Mouse (Mus musculus) lung, embryonic 14.5 days (tissue): ENCODE measurements at regions not wholly inside any gene's neighbourhood (a gene's known extent, or its start where the extent isn't known, plus 50 kb on each side); places are given as distances from the start of the nearest gene placed in this dataset.

Source experiments
- ATAC-seq: fragments of 200-750 bp; cut with Nextera tagmentation; 2 replicates; pipeline ENCODE4 v1.8.0; 2017; ENCODE audit warnings: mild to moderate bottlenecking, moderate TSS enrichment, moderate library complexity; ENCODE audit not compliant: insufficient read depth
- DNase-seq: peaks from one replicate; pipeline ENCODE4 v3.0.0-alpha.2; 2015
- H3K27ac ChIP-seq: fragments of 300-500 bp; sonication (generic); 2 replicates; pipeline ENCODE4 v1.5.1; 2014; ENCODE audit warnings: low read depth, mild to moderate bottlenecking, moderate library complexity
- H3K27me3 ChIP-seq: fragments of 300-500 bp; sonication (generic); 2 replicates; pipeline ENCODE4 v1.6.1; 2014; ENCODE audit warnings: low read length, control low read depth; ENCODE audit not compliant: insufficient read depth
- H3K36me3 ChIP-seq: fragments of 300-500 bp; sonication (generic); 2 replicates; pipeline ENCODE4 v1.6.1; 2014; ENCODE audit warnings: control low read depth; ENCODE audit not compliant: insufficient read depth
- H3K4me1 ChIP-seq: fragments of 300-500 bp; sonication (generic); 2 replicates; pipeline ENCODE4 v1.6.1; 2014; ENCODE audit warnings: antibody characterized with exemption, control low read depth; ENCODE audit not compliant: insufficient read depth
- H3K4me2 ChIP-seq: fragments of 300-500 bp; sonication (generic); 2 replicates; pipeline ENCODE4 v1.6.1; 2014; ENCODE audit warnings: mild to moderate bottlenecking
- H3K4me3 ChIP-seq: fragments of 300-500 bp; sonication (generic); 2 replicates; pipeline ENCODE4 v1.5.1; 2014; ENCODE audit warnings: low read depth, low read length
- H3K9ac ChIP-seq: fragments of 300-500 bp; sonication (generic); 2 replicates; pipeline ENCODE4 v1.6.1; 2014
- H3K9me3 ChIP-seq: fragments of 300-500 bp; sonication (generic); 2 replicates; pipeline ENCODE4 v1.6.1; 2016; ENCODE audit warnings: low read depth, low read length, control low read depth
- CTCF ChIP-seq: IDR thresholded peaks from 2 replicates; pipeline ENCODE4 v1.5.1; 2016; ENCODE audit warnings: antibody characterized with exemption, low read depth
- WGBS: fragments of 180-500 bp; shearing (Covaris S2); extraction: QIAGEN DNeasy Blood & Tissue Kit; methylation state at CpG from one replicate; pipeline ENCODE4 v1.1.7; 2014; 5-methylcytosine and 5-hydroxymethylcytosine counted together

DNA sequence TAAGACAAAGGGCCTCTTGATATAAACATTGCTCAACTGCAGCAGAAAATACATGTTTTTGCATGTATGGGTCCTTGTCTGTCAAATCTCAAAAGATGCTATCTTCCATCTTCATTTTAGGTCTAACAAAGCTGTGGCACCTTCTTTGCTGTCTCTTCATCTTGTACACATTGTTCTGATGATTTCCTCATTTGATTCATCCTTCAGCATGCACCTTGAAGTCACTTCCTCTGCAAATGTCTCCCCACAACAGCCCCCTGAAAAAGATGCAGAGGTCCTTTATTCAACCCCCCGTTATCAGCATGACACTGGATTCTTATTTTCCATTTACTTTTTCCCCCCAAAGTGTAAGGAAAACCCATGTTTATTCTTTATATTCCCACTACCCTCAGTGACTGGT lies 290.5 kb upstream of the Kcnh8 start:
- no peaks in the 10 kb centered on the region for H3K27me3 ChIP-seq
- 92% methylated on average over 1 of the region's 1 CpGs for WGBS
- DNase-seq (no peak), ATAC-seq (no peak)
- H3K27ac ChIP-seq: no peak overlapping the region
- no peak overlapping the region for H3K9ac ChIP-seq
- H3K4me1 ChIP-seq: no peaks in the 10 kb centered on the region
- no peak overlapping the region for H3K4me3 ChIP-seq
- TF ChIP-seq CTCF: no peak
- H3K9me3 ChIP-seq: no peaks in the 10 kb centered on the region
- H3K4me2 ChIP-seq: no peak overlapping the region
- H3K36me3 ChIP-seq: no peaks in the 10 kb centered on the region

DNA sequence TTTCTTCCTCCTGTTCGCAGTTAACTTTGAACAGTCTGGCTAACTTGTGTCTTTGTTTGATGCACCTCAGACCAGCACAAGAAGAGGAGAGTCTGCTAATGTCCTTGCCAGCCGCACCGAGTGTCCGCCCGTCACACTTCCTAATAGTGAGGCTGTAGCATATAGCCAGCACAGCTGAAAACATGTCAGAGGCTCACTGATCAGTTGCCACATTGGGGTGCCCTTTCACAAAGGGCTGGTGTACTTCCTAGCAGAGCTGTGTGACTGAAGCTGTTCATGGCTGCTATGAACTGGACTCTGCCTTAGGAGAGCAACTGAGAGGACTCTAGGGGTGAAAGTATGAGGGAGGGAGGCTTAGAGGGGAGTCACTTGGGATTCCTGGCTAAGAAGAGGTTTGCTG lies 293.7 kb upstream of the Kcnh8 start:
- no peak overlapping the region for H3K4me3 ChIP-seq
- no peak for DNase-seq

DNA sequence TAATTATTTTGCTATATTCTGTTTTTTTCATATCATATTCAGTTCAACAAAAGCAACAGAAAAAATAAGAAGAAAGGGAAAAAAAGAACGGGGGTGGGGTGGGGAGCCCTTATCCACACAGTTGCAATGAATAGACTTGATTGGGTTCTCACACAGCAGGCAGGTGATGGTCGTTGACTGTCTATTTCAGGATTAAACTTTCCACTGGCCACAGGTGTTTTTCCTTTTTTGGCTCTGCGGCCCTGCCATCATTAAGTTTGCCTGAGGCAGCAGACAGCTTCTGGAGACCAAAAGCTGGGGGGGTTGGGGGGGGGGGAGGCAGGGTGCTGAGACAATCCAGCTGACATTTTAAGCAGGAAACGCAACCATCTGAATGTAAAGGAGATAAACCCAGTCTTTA lies 298.4 kb upstream of the Kcnh8 start:
- 62% methylated on average over 4 of the region's 4 CpGs for WGBS
- no peak for TF ChIP-seq CTCF
- no peak for ATAC-seq

More for the DNA sequence above, 293.7 kb upstream of the Kcnh8 start:
- Histone ChIP-seq H3K9ac (no peak overlapping the region), H3K9me3 (no peaks in the 10 kb centered on the region), H3K27me3 (no peaks in the 10 kb centered on the region), H3K36me3 (no peaks in the 10 kb centered on the region), H3K27ac (no peak overlapping the region), H3K4me2 (no peak overlapping the region), H3K4me1 (no peaks in the 10 kb centered on the region)
- 90% methylated on average over 5 of the region's 5 CpGs for WGBS
- ATAC-seq: no peak
- no peak for TF ChIP-seq CTCF

DNA sequence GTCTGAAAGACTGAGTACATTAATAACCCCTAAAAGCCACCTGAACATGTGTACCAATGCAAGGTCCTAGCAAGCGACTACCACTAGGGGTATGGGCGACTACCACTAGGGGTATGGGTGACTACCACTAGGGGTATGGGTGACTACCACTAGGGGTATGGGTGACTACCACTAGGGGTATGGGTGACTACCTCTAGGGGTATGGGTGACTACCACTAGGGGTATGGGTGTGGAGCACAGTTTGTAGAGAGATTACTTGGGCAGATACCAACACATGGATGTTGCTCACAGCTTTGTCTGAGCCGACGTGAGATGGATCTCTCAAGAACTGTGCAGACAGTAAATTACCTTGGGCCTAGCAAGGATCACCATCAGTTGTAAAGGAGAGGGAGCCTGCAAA lies 299.2 kb upstream of the Kcnh8 start:
- no peak overlapping the region for H3K27ac ChIP-seq
- WGBS: 87% methylated on average over 4 of the region's 4 CpGs

More for the DNA sequence above, 298.4 kb upstream of the Kcnh8 start:
- Histone ChIP-seq H3K4me1 (no peaks in the 10 kb centered on the region), H3K4me3 (no peak overlapping the region), H3K27ac (no peak overlapping the region), H3K36me3 (no peaks in the 10 kb centered on the region), H3K9ac (no peak overlapping the region), H3K27me3 (no peaks in the 10 kb centered on the region), H3K4me2 (no peak overlapping the region), H3K9me3 (no peaks in the 10 kb centered on the region)
- DNase-seq: no peak

DNA sequence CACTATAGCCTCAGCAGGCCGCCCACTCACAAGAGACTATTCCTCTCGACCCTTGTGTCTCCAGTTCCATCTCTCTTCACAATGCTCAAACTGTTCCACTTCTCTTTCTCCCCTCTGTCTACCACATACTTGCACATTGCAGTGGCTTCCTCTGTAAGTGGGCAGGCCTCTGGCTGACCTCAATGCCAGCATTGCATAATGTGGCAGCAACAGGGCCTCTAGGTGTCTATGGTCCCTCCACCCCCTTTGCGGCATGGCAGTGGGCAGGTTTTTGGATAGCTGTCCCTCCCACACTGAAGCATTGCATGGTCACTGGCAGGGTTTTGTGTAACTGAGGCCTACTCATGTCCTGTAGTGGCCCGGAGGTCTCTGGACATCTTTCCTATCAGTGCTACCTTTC lies 302.7 kb upstream of the Kcnh8 start:
- ATAC-seq: no peak
- Histone ChIP-seq H3K4me2 (no peak overlapping the region), H3K36me3 (no peaks in the 10 kb centered on the region), H3K9ac (no peak overlapping the region), H3K27ac (no peak overlapping the region), H3K4me1 (no peaks in the 10 kb centered on the region), H3K4me3 (no peak overlapping the region), H3K9me3 (no peaks in the 10 kb centered on the region), H3K27me3 (no peaks in the 10 kb centered on the region)
- 83% methylated on average over 4 of the region's 4 CpGs for WGBS
- no peak for DNase-seq
- TF ChIP-seq CTCF: no peak

More for the DNA sequence above, 299.2 kb upstream of the Kcnh8 start:
- DNase-seq: no peak
- Histone ChIP-seq H3K4me2 (no peak overlapping the region), H3K9me3 (no peaks in the 10 kb centered on the region), H3K27me3 (no peaks in the 10 kb centered on the region), H3K4me3 (no peak overlapping the region), H3K36me3 (no peaks in the 10 kb centered on the region), H3K4me1 (no peaks in the 10 kb centered on the region), H3K9ac (no peak overlapping the region)
- TF ChIP-seq CTCF: no peak
- ATAC-seq: no peak

DNA sequence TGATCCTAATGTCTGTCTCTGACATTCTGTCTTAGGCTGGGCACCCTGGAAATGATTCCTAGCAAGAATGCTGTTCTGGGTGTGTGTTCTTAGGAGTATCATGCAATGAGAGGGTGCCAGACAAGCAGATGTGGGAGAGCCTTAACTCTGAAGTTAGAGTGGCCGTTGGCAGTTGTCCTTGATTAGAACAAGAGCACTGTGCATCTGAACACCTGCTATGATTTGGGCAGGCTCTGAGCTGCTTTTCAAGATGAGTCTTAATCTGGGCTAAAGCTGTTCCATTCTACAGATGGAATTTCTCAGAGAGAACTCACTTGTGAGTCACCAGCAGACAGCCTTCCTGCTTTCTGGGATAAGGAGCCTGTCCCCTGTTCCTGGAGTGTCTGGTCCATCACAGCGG lies 317.1 kb upstream of the Kcnh8 start:
- no peaks in the 10 kb centered on the region for H3K36me3 ChIP-seq
- H3K27ac ChIP-seq: no peak overlapping the region
- H3K27me3 ChIP-seq: no peaks in the 10 kb centered on the region
- no peaks in the 10 kb centered on the region for H3K4me1 ChIP-seq
- no peak for TF ChIP-seq CTCF
- H3K9me3 ChIP-seq: no peaks in the 10 kb centered on the region
- WGBS: 71% methylated on average over 2 of the region's 2 CpGs
- DNase-seq: no peak
- no peak for ATAC-seq
- H3K4me3 ChIP-seq: no peak overlapping the region
- H3K9ac ChIP-seq: no peak overlapping the region
- H3K4me2 ChIP-seq: no peak overlapping the region

DNA sequence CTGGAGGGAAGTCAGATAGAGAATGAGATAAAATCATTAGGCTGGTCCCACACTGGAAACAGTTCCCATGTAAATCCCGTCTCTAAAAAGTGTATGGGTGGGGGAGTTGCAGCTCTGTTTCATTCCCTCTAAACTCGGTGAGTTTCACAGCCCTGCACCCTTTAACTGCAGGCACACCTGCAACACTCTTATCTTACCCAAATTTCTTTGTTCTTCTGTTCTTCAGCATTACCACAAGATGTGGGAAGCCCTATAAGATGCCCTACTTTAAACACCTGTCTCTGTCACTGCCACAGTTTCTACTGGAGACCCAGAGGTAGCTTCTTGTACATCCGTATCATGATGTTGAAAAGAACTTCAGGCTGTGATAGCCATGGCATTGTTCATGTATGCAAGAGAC lies 320.2 kb upstream of the Kcnh8 start:
- no peak for TF ChIP-seq CTCF
- Histone ChIP-seq H3K27ac (no peak overlapping the region), H3K4me3 (no peak overlapping the region)

DNA sequence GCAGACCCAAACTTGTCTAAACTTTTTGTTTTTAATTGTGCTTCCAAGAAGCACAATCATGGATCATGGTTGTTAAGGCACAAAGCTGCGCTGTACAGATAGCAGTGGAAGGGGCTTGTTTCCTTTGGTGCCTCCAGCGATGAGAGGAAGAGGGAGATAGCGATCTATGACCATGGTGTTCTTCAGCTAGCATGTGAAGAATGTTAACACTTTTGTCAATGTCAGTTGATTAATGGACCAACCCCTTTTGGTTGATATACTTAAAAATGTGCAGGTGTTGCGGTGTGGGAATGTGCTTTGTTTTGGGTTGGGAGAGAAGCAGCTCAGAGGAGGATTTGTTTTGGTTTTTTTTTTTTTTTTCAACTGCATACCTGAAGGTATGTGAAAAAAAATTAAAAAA lies 324.0 kb upstream of the Kcnh8 start:
- Histone ChIP-seq H3K4me1 (no peaks in the 10 kb centered on the region), H3K36me3 (no peaks in the 10 kb centered on the region), H3K4me2 (no peak overlapping the region), H3K9ac (no peak overlapping the region), H3K9me3 (no peaks in the 10 kb centered on the region), H3K4me3 (no peak overlapping the region), H3K27me3 (no peaks in the 10 kb centered on the region), H3K27ac (no peak overlapping the region)
- WGBS: 53% methylated on average over 4 of the region's 4 CpGs
- ATAC-seq (no peak), DNase-seq (no peak)
- TF ChIP-seq CTCF: no peak

More for the DNA sequence above, 320.2 kb upstream of the Kcnh8 start:
- no peak overlapping the region for H3K9ac ChIP-seq
- no peaks in the 10 kb centered on the region for H3K4me1 ChIP-seq
- no peak overlapping the region for H3K4me2 ChIP-seq
- WGBS: 48% methylated on average over 3 of the region's 3 CpGs
- no peaks in the 10 kb centered on the region for H3K9me3 ChIP-seq
- no peaks in the 10 kb centered on the region for H3K27me3 ChIP-seq
- no peak for ATAC-seq
- DNase-seq: no peak
- no peaks in the 10 kb centered on the region for H3K36me3 ChIP-seq
